Mouse (Mus musculus) erythroblast, embryonic 14.5 days (primary cell): Measurements from ENCODE around the gene Sh2b3. TPM values are rescaled to one million over a fixed set of nuclear protein-coding genes. Genes with fewer than 3 reads are reported as not detected.

Experiments
- H3K27me3 ChIP-seq: 2 replicates; pipeline ENCODE4 v1.6.1; 2012; ENCODE audit warnings: inconsistent platforms; ENCODE audit not compliant: control insufficient read depth
- H3K36me3 ChIP-seq: 2 replicates; pipeline ENCODE4 v1.6.1; 2012; ENCODE audit warnings: mild to moderate bottlenecking, inconsistent platforms; ENCODE audit not compliant: control insufficient read depth
- H3K4me1 ChIP-seq: 2 replicates; pipeline ENCODE4 v1.6.1; 2012; ENCODE audit warnings: inconsistent platforms; ENCODE audit not compliant: control insufficient read depth
- H3K4me3 ChIP-seq: replicated peaks from 2 replicates; pipeline ENCODE3; 2012; ENCODE audit warnings: moderate library complexity, mild to moderate bottlenecking, inconsistent platforms
- H3K9me3 ChIP-seq: 2 replicates; pipeline ENCODE4 v1.6.1; 2012; ENCODE audit warnings: low read length, inconsistent platforms, mixed read lengths; ENCODE audit not compliant: control insufficient read depth
- GATA1 ChIP-seq: IDR thresholded peaks from 2 replicates; pipeline ENCODE4 v1.6.1; 2012; ENCODE audit warnings: low read length, inconsistent platforms, mixed read lengths
- TAL1 ChIP-seq: IDR thresholded peaks from 3 replicates; pipeline ENCODE4 v1.6.1; 2012; ENCODE audit warnings: low read length, inconsistent platforms, mixed read lengths
- polyA plus RNA-seq: library from polyadenylated mRNA; stranded (reverse); fragments of >175 nt; gene quantifications from 2 replicates; pipeline ENCODE4 v1.2.3, GENCODE M21; 2012

Gene Sh2b3
- polyA plus RNA-seq, 1 experiment, result 2.0 TPM

GRCm38 (mm10) chr5:121832376-121833155, 4.9 kb downstream of the Sh2b3 start:
- Histone ChIP-seq H3K4me1 (peaks cover 59% of the 10 kb centered on the region), H3K9me3 (peaks cover 7% of the 10 kb centered on the region), H3K36me3 (peaks cover 44% of the 10 kb centered on the region), H3K4me3 (no peak overlapping the region), H3K27me3 (peaks cover 6% of the 10 kb centered on the region)
- TF ChIP-seq GATA1, result no peak
- TF ChIP-seq TAL1, result no peak

GRCm38 (mm10) chr5:121831002-121831601, 6.3 kb downstream of the Sh2b3 start:
- Histone ChIP-seq H3K4me1 (peaks cover 45% of the 10 kb centered on the region), H3K9me3 (peaks cover 7% of the 10 kb centered on the region), H3K36me3 (peaks cover 59% of the 10 kb centered on the region), H3K4me3 (no peak overlapping the region), H3K27me3 (no peaks in the 10 kb centered on the region)
- TF ChIP-seq GATA1 (no peak), TAL1 (no peak)

DNA sequence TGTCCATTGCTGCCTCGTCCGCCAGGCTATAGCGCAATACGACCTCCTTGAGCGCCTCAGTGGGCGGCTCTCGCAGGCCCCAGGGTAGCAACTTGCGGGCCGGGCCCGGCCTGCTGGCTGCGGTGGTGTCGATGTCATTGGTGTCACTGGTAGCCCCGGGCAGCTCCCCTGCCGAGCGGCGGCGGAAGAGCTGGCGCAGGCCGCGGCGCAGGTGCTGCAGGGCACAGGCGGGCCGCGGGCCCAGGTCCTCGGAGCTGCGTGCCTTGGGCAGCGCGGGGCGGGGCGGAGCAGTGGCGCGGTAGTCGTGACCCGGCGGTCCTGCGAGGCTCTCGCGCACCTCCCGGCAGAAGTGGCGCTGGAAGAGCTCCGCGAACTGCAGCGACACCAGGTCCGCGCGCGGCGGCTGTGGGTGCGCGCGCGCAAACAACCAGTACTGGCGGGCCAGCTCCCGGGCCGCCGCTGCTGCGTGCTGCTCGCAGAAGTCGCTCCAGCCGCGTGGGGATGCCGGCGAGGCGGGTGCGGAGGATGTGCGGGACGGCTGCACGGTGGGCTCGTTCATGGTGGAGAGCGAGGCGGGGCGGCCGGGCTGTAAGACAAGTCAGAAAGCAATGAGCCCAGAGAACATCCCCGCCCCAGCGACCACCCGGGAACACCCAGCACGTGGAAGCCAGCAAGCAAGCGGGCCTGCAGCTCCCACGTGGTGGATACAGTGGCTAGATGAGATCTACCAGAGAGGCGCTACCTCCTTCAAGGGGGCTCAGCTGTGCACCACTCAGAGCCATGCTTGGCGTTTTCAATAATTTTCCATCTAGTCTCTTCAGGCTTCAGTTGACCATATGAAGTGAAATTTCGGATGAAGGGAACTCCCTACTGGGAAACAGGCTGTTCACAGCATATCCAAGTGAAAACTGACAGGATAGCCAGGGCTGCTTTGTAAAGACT, 8.7 kb downstream of the Sh2b3 start:
- H3K27me3 ChIP-seq, result no peaks in the 10 kb centered on the region
- peaks cover 79% of the 10 kb centered on the region for H3K36me3 ChIP-seq
- no peak overlapping the region for H3K4me3 ChIP-seq
- TF ChIP-seq TAL1, result no peak
- no peak for TF ChIP-seq GATA1
- H3K9me3 ChIP-seq, result peaks cover 7% of the 10 kb centered on the region
- H3K4me1 ChIP-seq, result peaks cover 24% of the 10 kb centered on the region

GRCm38 (mm10) chr5:121827876-121828275, 9.6 kb downstream of the Sh2b3 start:
- Histone ChIP-seq H3K36me3 (peaks cover 88% of the 10 kb centered on the region), H3K9me3 (peaks cover 7% of the 10 kb centered on the region), H3K27me3 (no peaks in the 10 kb centered on the region), H3K4me3 (no peak overlapping the region), H3K4me1 (peaks cover 16% of the 10 kb centered on the region)
- TF ChIP-seq GATA1, result no peak
- no peak for TF ChIP-seq TAL1

- Histone ChIP-seq H3K4me1 (peaks cover 3% of the 10 kb centered on the region; the same call in 1 of the 2 replicates), H3K4me3 (no peak overlapping the region), H3K9me3 (peaks cover 7% of the 10 kb centered on the region), H3K36me3 (peaks cover 88% of the 10 kb centered on the region), H3K27me3 (no peaks in the 10 kb centered on the region)
- TF ChIP-seq GATA1 (no peak), TAL1 (no peak)
Observed at GRCm38 (mm10) chr5:121825606-121826005, 11.8 kb downstream of the Sh2b3 start.

DNA sequence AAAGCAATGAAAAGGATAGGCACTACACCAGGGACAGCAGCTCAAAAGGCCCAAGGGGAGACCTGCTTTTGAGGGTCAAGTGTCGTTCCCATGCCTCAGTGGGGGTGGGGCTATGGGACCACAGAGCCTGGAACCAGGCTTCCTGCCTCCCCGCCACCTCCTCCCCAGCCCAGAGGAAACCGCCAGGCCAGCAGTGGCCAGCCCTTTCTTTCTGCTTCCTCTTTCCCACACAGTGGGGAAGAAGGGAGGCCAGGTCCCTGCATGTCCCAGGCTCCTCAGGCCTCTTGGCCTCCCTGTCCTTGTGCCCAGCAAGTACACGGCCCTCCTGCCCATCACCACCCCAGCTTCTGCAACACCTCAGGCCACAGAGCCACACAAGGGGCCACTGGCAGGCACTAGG, 13.3 kb downstream of the Sh2b3 start:
- Histone ChIP-seq H3K27me3 (no peaks in the 10 kb centered on the region), H3K36me3 (peaks cover 97% of the 10 kb centered on the region), H3K4me1 (peaks cover 3% of the 10 kb centered on the region; the same call in 1 of the 2 replicates), H3K4me3 (no peak overlapping the region), H3K9me3 (peaks cover 7% of the 10 kb centered on the region)
- no peak for TF ChIP-seq GATA1
- TF ChIP-seq TAL1, result no peak

DNA sequence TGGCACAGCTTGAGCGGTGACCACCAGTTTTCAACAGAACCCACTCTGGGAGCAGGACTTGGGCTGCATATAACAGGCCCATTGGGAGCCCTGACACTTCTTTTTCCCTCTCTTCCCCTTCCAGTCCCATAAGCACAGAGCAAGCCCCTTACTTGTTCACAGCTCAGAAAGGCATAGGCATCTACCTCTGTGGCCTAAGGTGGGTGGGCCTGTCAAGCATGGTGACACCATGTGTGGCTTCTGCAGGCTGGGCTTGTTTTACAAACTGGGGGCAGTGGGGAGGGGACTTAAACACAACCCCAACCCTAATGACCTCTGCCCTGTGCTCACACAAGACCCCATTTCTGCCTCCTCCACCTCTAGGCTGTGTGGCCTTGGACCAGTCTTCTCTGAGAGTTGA, 13.8 kb downstream of the Sh2b3 start:
- no peaks in the 10 kb centered on the region for H3K27me3 ChIP-seq
- H3K4me3 ChIP-seq, result no peak overlapping the region
- TF ChIP-seq GATA1 (no peak), TAL1 (no peak)
- H3K4me1 ChIP-seq, result peaks cover 3% of the 10 kb centered on the region; the same call in 1 of the 2 replicates
- H3K9me3 ChIP-seq, result peaks cover 4% of the 10 kb centered on the region
- H3K36me3 ChIP-seq, result peaks cover 97% of the 10 kb centered on the region

- TF ChIP-seq TAL1, result no peak
- no peak for TF ChIP-seq GATA1
- Histone ChIP-seq H3K4me1 (peaks cover 3% of the 10 kb centered on the region; the same call in 1 of the 2 replicates), H3K9me3 (no peaks in the 10 kb centered on the region), H3K36me3 (peaks cover 97% of the 10 kb centered on the region), H3K27me3 (no peaks in the 10 kb centered on the region), H3K4me3 (no peak overlapping the region)
Observed at GRCm38 (mm10) chr5:121822786-121823505, 14.5 kb downstream of the Sh2b3 start.
